Mouse (Mus musculus) G1E-ER4 (cell line): ENCODE measurements around the gene Lyz1. TPM values are rescaled to one million over a fixed set of nuclear protein-coding genes. Genes with fewer than 3 reads are reported as not detected.

Source experiments
- GATA1 ChIP-seq: IDR thresholded peaks from one replicate; pipeline ENCODE4 v1.8.0; 2012; ENCODE audit warnings: low read length, inconsistent platforms
- polyA plus RNA-seq: library from polyadenylated mRNA; stranded (reverse); fragments of >175 nt; gene quantifications from 2 replicates; pipeline ENCODE4 v1.2.3, GENCODE M21; 2012

Gene Lyz1
- polyA plus RNA-seq, result not detected in 2 replicates

GRCm38 (mm10) chr10:117292671-117293070, at the start of gene Lyz1:
Gene Lyz1, minus strand, starts transcription at chr10:117292868.
- no peak for TF ChIP-seq GATA1

GRCm38 (mm10) chr10:117342406-117342805, 49.7 kb upstream of the Lyz1 start:
- no peak for TF ChIP-seq GATA1

DNA sequence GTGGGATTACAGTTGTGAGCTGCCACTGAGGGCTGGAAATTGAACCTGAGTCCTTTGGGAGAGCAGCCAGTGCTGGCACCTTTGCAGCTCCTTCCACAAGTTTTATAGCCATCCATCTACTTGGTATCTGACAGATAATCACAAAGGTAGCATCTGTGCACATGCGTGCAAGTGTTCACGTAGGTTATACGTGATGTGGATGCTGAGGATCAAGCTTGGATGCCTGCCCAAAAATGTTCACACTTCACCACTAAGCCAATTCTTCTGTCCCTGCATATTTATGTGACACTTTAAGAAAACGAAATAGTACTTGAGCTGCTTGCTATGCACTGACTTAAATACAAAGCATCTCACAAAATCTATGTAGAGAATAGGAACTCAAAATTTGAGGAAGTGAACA, 48.4 kb upstream of the Lyz1 start:
- TF ChIP-seq GATA1, result no peak

GRCm38 (mm10) chr10:117339241-117339640, 46.6 kb upstream of the Lyz1 start:
- TF ChIP-seq GATA1, result no peak

GRCm38 (mm10) chr10:117337946-117338345, 45.3 kb upstream of the Lyz1 start:
- TF ChIP-seq GATA1, result no peak

DNA sequence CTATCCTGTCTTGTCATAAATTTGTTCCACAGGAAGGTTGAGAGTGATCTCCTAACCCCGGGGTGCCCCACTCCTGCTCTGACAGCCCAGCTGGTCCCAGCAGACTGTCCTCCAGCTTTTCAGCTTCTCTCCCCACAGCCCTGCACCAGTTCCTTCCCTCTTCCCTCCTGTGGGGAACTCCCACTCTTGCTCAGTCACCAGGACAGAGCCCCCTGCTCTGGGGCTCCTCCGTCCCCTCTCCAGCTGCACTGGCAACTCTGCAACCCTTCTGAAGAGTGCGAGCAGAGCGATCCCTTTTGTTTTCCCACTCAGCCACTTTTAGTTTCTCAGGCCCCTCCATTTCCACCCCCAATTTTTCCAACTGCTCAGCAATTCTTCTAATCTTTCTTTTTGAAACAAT, 43.0 kb upstream of the Lyz1 start:
- no peak for TF ChIP-seq GATA1

DNA sequence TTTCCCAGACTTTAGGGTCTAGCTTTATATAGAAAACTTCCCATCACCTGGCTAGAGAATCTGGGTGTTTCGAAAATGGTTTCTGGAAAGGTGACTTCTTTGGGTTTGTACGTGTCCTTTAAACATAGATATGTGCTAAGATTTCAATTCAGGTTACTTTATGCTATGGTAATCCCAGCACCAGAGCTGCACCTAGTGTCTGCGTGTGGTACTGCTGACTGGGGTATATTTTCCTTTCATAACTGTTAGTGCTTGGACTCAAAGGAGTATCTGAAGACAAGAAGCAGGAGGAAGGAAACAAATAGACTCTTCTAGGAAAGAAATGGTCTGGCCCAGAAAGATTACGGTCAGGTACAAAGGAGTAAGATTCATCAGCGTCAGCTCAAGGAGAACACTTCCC, 37.9 kb upstream of the Lyz1 start:
- TF ChIP-seq GATA1, result no peak

GRCm38 (mm10) chr10:117323782-117324181, 31.1 kb upstream of the Lyz1 start:
- TF ChIP-seq GATA1, result no peak

- no peak for TF ChIP-seq GATA1
Observed at GRCm38 (mm10) chr10:117322630-117323029, 30.0 kb upstream of the Lyz1 start.

GRCm38 (mm10) chr10:117320571-117320981, 27.9 kb upstream of the Lyz1 start:
- no peak for TF ChIP-seq GATA1

- no peak for TF ChIP-seq GATA1
Observed at GRCm38 (mm10) chr10:117316391-117316790, 23.7 kb upstream of the Lyz1 start.

DNA sequence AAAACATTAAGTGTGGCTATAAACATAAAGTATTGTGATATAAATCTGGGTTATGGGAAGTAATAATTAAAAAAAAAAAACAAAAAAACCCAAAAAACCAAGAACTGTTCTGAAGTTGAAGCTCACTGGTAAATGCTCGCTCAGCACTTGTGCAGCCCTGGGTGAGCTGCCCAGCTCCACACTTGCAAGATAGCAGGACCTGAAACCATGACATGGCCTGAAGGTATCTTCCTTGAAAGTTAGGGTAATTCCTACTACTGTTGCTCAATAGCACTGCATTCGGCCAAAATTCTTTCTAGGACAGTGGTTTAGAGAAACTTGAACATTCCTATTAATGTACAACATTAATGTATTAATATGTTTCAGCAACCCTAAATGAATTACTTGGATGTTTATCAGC, 20.5 kb upstream of the Lyz1 start:
- TF ChIP-seq GATA1, result no peak

DNA sequence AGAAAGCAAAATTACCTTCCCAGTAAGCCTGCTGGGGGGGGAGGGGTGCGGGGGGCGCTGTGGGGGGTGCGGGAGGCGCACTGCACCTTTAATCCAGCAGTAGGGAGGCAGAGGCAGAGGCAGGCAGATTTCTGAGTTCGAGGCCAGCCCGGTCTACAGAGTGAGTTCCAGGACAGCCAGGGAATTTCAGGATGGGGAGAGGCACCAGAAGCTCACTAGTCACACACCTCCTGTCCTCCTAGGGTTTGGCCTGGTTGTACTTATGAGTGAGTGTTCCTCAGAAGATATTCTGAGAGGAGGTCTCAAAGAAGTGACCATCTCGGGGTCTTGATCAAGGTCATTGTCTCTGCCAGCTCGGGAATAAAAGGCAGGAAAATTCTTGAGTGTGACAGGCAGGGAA, 19.5 kb upstream of the Lyz1 start:
- no peak for TF ChIP-seq GATA1

DNA sequence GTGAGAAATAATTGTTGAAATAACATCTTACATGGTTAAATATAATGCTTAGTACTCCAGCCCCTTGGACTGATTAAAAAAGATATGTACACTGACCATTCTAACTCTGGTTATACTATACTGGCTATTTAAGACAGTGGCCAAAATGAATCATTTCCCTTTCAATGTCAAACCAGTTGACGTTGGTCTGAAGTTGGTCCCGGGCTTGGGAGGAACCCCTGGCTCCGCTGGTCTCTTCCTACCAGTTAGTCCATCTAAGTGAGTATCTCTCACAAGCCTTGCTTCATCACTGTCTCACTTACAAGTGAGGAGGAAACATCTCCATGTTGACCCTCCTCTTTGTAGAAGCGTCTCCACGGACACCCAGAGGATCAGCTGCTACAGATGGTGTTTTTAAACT, 11.7 kb upstream of the Lyz1 start:
- no peak for TF ChIP-seq GATA1

- TF ChIP-seq GATA1, result no peak
Observed at GRCm38 (mm10) chr10:117301688-117302087, 9.0 kb upstream of the Lyz1 start.

DNA sequence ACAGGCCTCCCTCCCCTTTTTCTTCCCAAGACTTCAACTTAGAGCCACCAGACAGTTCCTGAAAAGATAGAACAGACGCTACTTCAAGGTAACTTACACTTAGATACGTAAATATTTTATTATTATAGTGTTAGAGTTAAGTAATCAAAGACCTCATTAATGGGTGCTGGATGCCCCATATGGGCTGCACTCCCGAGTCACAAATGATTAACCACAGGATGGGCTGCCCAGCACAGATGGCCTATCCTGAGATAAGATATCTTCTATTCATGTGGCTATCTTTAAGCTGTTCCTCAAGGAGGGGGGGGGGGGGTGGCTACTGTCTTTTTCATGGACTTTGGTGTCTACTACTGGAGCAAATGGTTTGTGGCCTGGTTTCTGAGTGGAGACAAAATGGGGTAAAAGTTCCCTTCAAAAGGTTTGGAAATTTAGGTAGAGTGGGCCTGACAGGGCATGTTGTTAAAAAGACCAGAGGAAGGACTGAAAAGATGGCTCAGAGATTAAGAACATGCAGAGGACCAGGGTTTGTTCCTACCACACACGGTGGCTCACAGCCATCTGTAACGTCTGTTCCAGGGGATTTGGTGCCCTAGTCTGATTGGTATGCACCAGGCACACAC, 7.3 kb upstream of the Lyz1 start:
- TF ChIP-seq GATA1, result no peak

GRCm38 (mm10) chr10:117299106-117299505, 6.4 kb upstream of the Lyz1 start:
- TF ChIP-seq GATA1, result no peak

GRCm38 (mm10) chr10:117298336-117298735, 5.7 kb upstream of the Lyz1 start:
- no peak for TF ChIP-seq GATA1
